Mouse (Mus musculus) embryonic facial prominence, embryonic 14.5 days (tissue): Measurements from ENCODE around the gene Cartpt. TPM values are rescaled to one million over a fixed set of nuclear protein-coding genes. Genes with fewer than 3 reads are reported as not detected.
"Not testable (repeated sequence)": the region's sequence is repeated elsewhere in the genome, so short reads cannot be mapped to it uniquely, and the experiment has no call there.

Experiments used
- ATAC-seq: fragments of 200-750 bp; cut with Nextera tagmentation; 2 replicates; pipeline ENCODE4 v1.8.0; 2017; ENCODE audit warnings: low read depth, moderate number of reproducible peaks, moderate TSS enrichment
- DNase-seq: peaks from one replicate; pipeline ENCODE4 v3.0.0-alpha.2; 2015; ENCODE audit warnings: low spot score
- H3K27ac ChIP-seq: fragments of 300-500 bp; sonication (generic); replicated peaks from 2 replicates; pipeline ENCODE4 v1.5.1; 2014; ENCODE audit warnings: low read depth, mild to moderate bottlenecking, low read length, moderate library complexity
- H3K27me3 ChIP-seq: fragments of 300-500 bp; sonication (generic); replicated peaks from 2 replicates; pipeline ENCODE4 v1.6.1; 2014; ENCODE audit warnings: low read length; ENCODE audit not compliant: control insufficient read depth, insufficient read depth
- H3K36me3 ChIP-seq: fragments of 300-500 bp; sonication (generic); 2 replicates; pipeline ENCODE4 v1.6.1; 2014; ENCODE audit warnings: low read length, mixed read lengths; ENCODE audit not compliant: control insufficient read depth, insufficient read depth
- H3K4me1 ChIP-seq: fragments of 300-500 bp; sonication (generic); 2 replicates; pipeline ENCODE4 v1.6.1; 2014; ENCODE audit warnings: antibody characterized with exemption, low read length; ENCODE audit not compliant: control insufficient read depth, insufficient read depth
- H3K4me2 ChIP-seq: fragments of 300-500 bp; sonication (generic); 2 replicates; pipeline ENCODE4 v1.6.1; 2014; ENCODE audit warnings: low read depth, mild to moderate bottlenecking, low read length, moderate library complexity, mixed read lengths
- H3K4me3 ChIP-seq: fragments of 300-500 bp; sonication (generic); 2 replicates; pipeline ENCODE4 v1.5.1; 2014; ENCODE audit warnings: low read depth, mild to moderate bottlenecking, low read length
- H3K9ac ChIP-seq: fragments of 300-500 bp; sonication (generic); 2 replicates; pipeline ENCODE4 v1.6.1; 2014; ENCODE audit warnings: low read depth, mild to moderate bottlenecking, low read length, moderate library complexity, mixed read lengths
- H3K9me3 ChIP-seq: fragments of 300-500 bp; sonication (generic); 2 replicates; pipeline ENCODE4 v1.6.1; 2016; ENCODE audit warnings: low read length; ENCODE audit not compliant: control insufficient read depth
- WGBS: fragments of 180-500 bp; shearing (Covaris S2); extraction: QIAGEN DNeasy Blood & Tissue Kit; methylation state at CpG from one replicate; pipeline ENCODE4 v1.1.7; 2014; 5-methylcytosine and 5-hydroxymethylcytosine counted together
- polyA plus RNA-seq: library from polyadenylated mRNA; unstranded; fragments of >200 nt; fragmentation: Nextera tagmentation; extraction: Ambion mirVana; gene quantifications from 2 replicates; pipeline ENCODE4 v1.2.1, GENCODE M21; 2014

Gene Cartpt
- polyA plus RNA-seq, 1 experiment from 2014 or later: 3.1 TPM

GRCm38 (mm10) chr13:99926249-99926648 lies 25.4 kb upstream of the Cartpt start:
- H3K36me3 ChIP-seq: no peaks in the 10 kb centered on the region
- H3K27me3 ChIP-seq: no peaks in the 10 kb centered on the region
- no peak overlapping the region for H3K9ac ChIP-seq
- H3K9me3 ChIP-seq: no peaks in the 10 kb centered on the region
- no peak for DNase-seq
- no peak overlapping the region for H3K4me2 ChIP-seq
- H3K27ac ChIP-seq: no peak overlapping the region
- no peak overlapping the region for H3K4me3 ChIP-seq
- H3K4me1 ChIP-seq: no peaks in the 10 kb centered on the region
- no peak for ATAC-seq
- 72% methylated on average over 5 of the region's 5 CpGs for WGBS

GRCm38 (mm10) chr13:99915632-99916031 lies 14.7 kb upstream of the Cartpt start:
- Histone ChIP-seq H3K27ac (no peak overlapping the region), H3K4me1 (no peaks in the 10 kb centered on the region), H3K27me3 (no peaks in the 10 kb centered on the region), H3K4me3 (no peak overlapping the region), H3K4me2 (no peak overlapping the region), H3K9me3 (no peaks in the 10 kb centered on the region), H3K9ac (no peak overlapping the region), H3K36me3 (no peaks in the 10 kb centered on the region)
- ATAC-seq (no peak), DNase-seq (no peak)
- WGBS: 80% methylated on average over 5 of the region's 5 CpGs

GRCm38 (mm10) chr13:99900557-99900892 lies 366 bp downstream of the Cartpt start:
- ATAC-seq: peak; percentile 62
- 0% methylated on average over 27 of the region's 30 CpGs for WGBS

GRCm38 (mm10) chr13:99899670-99900556 lies 978 bp downstream of the Cartpt start:
- Histone ChIP-seq H3K9ac (no peak overlapping the region), H3K4me2 (peak overlapping the region; percentile 45), H3K9me3 (no peaks in the 10 kb centered on the region), H3K27ac (no peak overlapping the region), H3K27me3 (peaks cover 47% of the 10 kb centered on the region), H3K4me1 (0 out of 2 replicates have a peak, but pooled peaks cover 6% of the 10 kb centered on the region), H3K36me3 (no peaks in the 10 kb centered on the region), H3K4me3 (peak overlapping the region; percentile 21)
- no peak; the same call in 1 of the 2 replicates for ATAC-seq
- 5% methylated on average over 37 of the region's 38 CpGs for WGBS
- DNase-seq: no peak

More at GRCm38 (mm10) chr13:99900557-99900892, 366 bp downstream of the Cartpt start:
- H3K27ac ChIP-seq: no peak overlapping the region
- peaks cover 47% of the 10 kb centered on the region for H3K27me3 ChIP-seq
- peak; percentile 82 for DNase-seq
- H3K9me3 ChIP-seq: no peaks in the 10 kb centered on the region
- H3K4me3 ChIP-seq: peak overlapping the region; percentile 21
- 0 out of 2 replicates have a peak, but pooled peaks cover 6% of the 10 kb centered on the region for H3K4me1 ChIP-seq
- H3K9ac ChIP-seq: no peak overlapping the region
- H3K4me2 ChIP-seq: peak overlapping the region; percentile 45
- no peaks in the 10 kb centered on the region for H3K36me3 ChIP-seq

- Histone ChIP-seq H3K27ac (no peak overlapping the region), H3K4me2 (no peak overlapping the region), H3K4me1 (0 out of 2 replicates have a peak, but pooled peaks cover 6% of the 10 kb centered on the region), H3K27me3 (peaks cover 47% of the 10 kb centered on the region), H3K36me3 (no peaks in the 10 kb centered on the region), H3K9me3 (no peaks in the 10 kb centered on the region), H3K9ac (no peak overlapping the region), H3K4me3 (no peak overlapping the region)
- 18% methylated on average over 14 of the region's 14 CpGs for WGBS
- DNase-seq: peak; percentile 34
- ATAC-seq: peak; percentile 78
These were observed 2.1 kb downstream of the Cartpt start for GRCm38 (mm10) chr13:99898816-99899215.

- 57% methylated on average over 6 of the region's 6 CpGs for WGBS
- peak; percentile 76 for DNase-seq
These were observed 15.3 kb downstream of the Cartpt start for GRCm38 (mm10) chr13:99885636-99886035.

GRCm38 (mm10) chr13:99881774-99882173 lies 19.1 kb downstream of the Cartpt start:
- H3K4me3 ChIP-seq, H3K9me3 ChIP-seq, H3K27ac ChIP-seq, H3K27me3 ChIP-seq, DNase-seq, ATAC-seq, H3K4me2 ChIP-seq, H3K36me3 ChIP-seq, H3K9ac ChIP-seq, H3K4me1 ChIP-seq: not testable (repeated sequence)
- 70% methylated on average over 8 of the region's 8 CpGs for WGBS

More at GRCm38 (mm10) chr13:99885636-99886035, 15.3 kb downstream of the Cartpt start:
- H3K36me3 ChIP-seq: no peaks in the 10 kb centered on the region
- H3K27ac ChIP-seq: no peak overlapping the region
- ATAC-seq: peak; percentile 74
- H3K4me3 ChIP-seq: no peak overlapping the region
- no peak overlapping the region for H3K9ac ChIP-seq
- H3K4me2 ChIP-seq: no peak overlapping the region
- H3K9me3 ChIP-seq: no peaks in the 10 kb centered on the region
- H3K27me3 ChIP-seq: no peaks in the 10 kb centered on the region
- no peaks in the 10 kb centered on the region for H3K4me1 ChIP-seq

GRCm38 (mm10) chr13:99879696-99880095 lies 21.2 kb downstream of the Cartpt start:
- no peak overlapping the region for H3K9ac ChIP-seq
- ATAC-seq: no peak
- no peak for DNase-seq

More at GRCm38 (mm10) chr13:99879696-99880095, 21.2 kb downstream of the Cartpt start:
- no peaks in the 10 kb centered on the region for H3K9me3 ChIP-seq
- H3K27ac ChIP-seq: no peak overlapping the region
- WGBS: 63% methylated on average over 10 of the region's 10 CpGs
- no peak overlapping the region for H3K4me3 ChIP-seq
- H3K4me1 ChIP-seq: no peaks in the 10 kb centered on the region
- no peaks in the 10 kb centered on the region for H3K36me3 ChIP-seq
- no peak overlapping the region for H3K4me2 ChIP-seq
- no peaks in the 10 kb centered on the region for H3K27me3 ChIP-seq
